Mouse (Mus musculus): ENCODE data around the gene Tmbim1. TPM values are rescaled to one million over a fixed set of nuclear protein-coding genes. Genes with fewer than 3 reads are reported as not detected.

The Tmbim1 gene
- polyA plus RNA-seq, 1 experiment from 2014 or later: 7.5 TPM

DNA sequence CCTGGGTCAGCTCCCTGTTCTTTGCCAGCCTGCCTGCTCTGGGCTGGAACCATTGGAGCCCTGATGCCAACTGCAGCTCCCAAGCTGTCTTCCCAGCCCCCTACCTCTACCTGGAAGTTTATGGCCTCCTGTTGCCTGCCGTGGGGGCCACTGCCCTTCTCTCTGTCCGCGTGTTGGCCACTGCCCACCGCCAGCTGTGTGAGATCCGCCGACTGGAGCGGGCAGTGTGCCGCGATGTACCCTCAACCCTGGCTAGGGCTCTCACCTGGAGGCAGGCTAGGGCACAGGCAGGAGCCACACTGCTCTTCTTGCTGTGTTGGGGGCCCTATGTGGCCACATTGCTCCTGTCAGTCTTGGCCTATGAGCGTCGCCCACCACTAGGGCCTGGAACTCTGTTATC, 26.4 kb downstream of the Tmbim1 start:
- H3K9ac ChIP-seq: no peak overlapping the region
- ATAC-seq (replicated peaks): no peak
- H3K9me3 ChIP-seq: no peaks in the 10 kb centered on the region
- H3K36me3 ChIP-seq (replicated peaks): peaks cover 31% of the 10 kb centered on the region
- WGBS: 90% methylated on average over 11 of the region's 11 CpGs
- no peak overlapping the region for H3K4me2 ChIP-seq
- H3K4me3 ChIP-seq: no peak overlapping the region
- peaks cover 15% of the 10 kb centered on the region for H3K4me1 ChIP-seq
- H3K27me3 ChIP-seq (replicated peaks): no peaks in the 10 kb centered on the region
- H3K27ac ChIP-seq: no peak overlapping the region

DNA sequence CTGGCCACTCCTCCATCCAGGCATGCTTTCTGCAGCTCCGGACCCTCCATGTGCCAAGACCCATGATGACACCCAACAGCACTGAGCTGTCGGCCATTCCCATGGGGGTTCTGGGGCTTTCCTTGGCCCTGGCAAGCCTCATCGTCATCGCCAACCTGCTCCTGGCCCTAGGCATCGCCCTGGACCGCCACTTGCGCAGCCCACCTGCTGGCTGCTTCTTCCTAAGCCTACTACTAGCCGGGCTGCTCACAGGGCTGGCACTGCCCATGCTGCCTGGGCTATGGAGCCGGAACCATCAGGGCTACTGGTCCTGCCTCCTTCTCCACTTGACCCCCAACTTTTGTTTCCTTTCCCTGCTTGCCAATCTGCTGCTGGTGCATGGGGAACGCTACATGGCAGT, 26.9 kb downstream of the Tmbim1 start, which contains the start of gene Gpbar1:
Gene Gpbar1, plus strand, starts transcription at position 13 of the 400 bp plus-strand sequence.
- no peak within 1 kb of the TSS for H3K4me2 ChIP-seq
- no peak for ATAC-seq (replicated peaks)
- no peaks in the 10 kb centered on the region for H3K9me3 ChIP-seq
- H3K27ac ChIP-seq: no peak within 1 kb of the TSS
- no peak within 1 kb of the TSS for H3K4me3 ChIP-seq
- H3K4me1 ChIP-seq: peaks cover 11% of the 10 kb centered on the region
- no peaks in the 10 kb centered on the region for H3K27me3 ChIP-seq (replicated peaks)
- whole genome bisulfite sequencing: 94% methylated on average over 10 of the region's 10 CpGs
- no peak within 1 kb of the TSS for H3K9ac ChIP-seq
- H3K36me3 ChIP-seq (replicated peaks): peaks cover 31% of the 10 kb centered on the region

DNA sequence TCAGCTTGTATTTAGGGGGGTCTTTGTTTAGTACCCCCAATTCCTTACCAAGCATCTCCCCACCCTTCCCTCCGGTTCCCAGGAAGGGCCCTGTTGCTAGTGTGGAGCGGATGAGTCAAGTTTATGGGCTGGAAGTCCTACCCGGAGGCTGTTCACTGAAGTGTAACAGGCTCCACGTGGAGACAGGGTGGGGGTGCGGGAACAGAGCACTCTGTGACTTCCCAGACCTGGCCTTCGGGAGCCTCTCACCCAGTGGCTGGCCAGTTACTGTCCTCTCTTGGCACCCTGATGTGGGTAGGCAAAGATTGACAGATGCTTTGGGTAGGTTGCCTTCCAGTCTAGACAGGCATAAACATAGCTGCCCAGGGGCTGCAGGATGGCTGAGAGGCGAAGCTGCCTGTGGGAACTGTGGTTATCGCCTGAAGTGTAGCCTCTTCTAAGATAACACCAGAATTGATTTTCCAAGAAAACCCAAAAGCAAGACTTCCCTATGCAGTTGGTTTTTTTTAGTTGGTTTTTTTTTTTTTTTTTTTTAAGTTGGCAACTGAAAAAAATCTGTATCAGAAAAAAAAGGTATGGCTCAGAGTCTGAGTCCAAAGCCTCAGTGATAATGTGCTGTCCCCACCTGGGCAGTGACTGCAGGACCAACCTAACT, 27.4 kb downstream of the Tmbim1 start:
- WGBS: 55% methylated on average over 8 of the region's 8 CpGs
- no peak overlapping the region for H3K9ac ChIP-seq
- no peak overlapping the region for H3K27ac ChIP-seq
- H3K9me3 ChIP-seq: no peaks in the 10 kb centered on the region
- H3K36me3 ChIP-seq (replicated peaks): peaks cover 31% of the 10 kb centered on the region
- H3K4me3 ChIP-seq: no peak overlapping the region
- H3K27me3 ChIP-seq (replicated peaks): no peaks in the 10 kb centered on the region
- H3K4me2 ChIP-seq: no peak overlapping the region
- peaks cover 5% of the 10 kb centered on the region for H3K4me1 ChIP-seq
- ATAC-seq (replicated peaks): no peak

DNA sequence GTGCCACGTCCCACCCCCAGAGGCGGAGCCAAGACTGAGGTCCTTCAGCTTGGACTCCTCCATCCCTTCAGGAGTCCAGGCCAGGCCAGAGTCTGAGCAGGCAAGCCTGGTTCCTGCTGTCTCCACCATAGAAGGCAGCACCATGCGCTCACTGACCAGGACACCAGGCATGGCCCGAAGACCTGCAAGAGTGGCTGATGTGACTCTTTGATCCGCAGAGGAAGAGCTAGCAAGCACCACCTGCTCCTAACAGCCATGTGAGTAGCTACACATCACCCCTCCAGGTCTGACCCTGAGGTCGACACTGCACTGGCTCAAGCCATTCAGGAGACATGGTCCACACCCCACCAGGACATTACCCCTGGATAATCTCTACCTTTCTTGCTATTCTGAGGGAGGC, 28.4 kb downstream of the Tmbim1 start:
- H3K4me2 ChIP-seq: no peak overlapping the region
- no peak for ATAC-seq (replicated peaks)
- no peak overlapping the region for H3K9ac ChIP-seq
- no peak overlapping the region for H3K27ac ChIP-seq
- peaks cover 26% of the 10 kb centered on the region for H3K36me3 ChIP-seq (replicated peaks)
- 76% methylated on average over 6 of the region's 6 CpGs for WGBS
- H3K4me3 ChIP-seq: no peak overlapping the region
- no peaks in the 10 kb centered on the region for H3K27me3 ChIP-seq (replicated peaks)
- no peaks in the 10 kb centered on the region for H3K4me1 ChIP-seq
- no peaks in the 10 kb centered on the region for H3K9me3 ChIP-seq

DNA sequence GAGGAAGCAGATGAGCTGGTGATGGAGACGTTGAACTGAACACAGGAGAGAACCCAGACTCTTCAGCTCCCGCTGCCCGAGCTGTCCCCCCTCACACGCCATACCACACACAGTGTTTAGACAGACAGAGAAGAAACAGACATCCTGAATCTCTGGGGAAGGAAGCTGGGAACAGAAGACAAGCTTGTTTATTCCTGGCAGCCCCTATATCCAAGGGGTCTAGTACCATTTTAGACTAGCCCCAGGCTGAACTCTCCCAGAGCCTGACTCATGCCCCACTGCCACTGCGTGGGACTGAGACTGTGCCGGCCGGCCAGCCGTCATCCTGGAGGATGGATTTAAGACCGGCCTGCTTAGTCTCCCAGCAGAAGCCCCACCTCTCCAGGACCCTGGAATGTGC, 30.4 kb downstream of the Tmbim1 start:
- H3K9me3 ChIP-seq: no peaks in the 10 kb centered on the region
- no peaks in the 10 kb centered on the region for H3K4me1 ChIP-seq
- H3K27me3 ChIP-seq (replicated peaks): no peaks in the 10 kb centered on the region
- H3K36me3 ChIP-seq (replicated peaks): peaks cover 6% of the 10 kb centered on the region; the same call in 1 of the 2 replicates
- 54% methylated on average over 9 of the region's 9 CpGs for WGBS
- H3K27ac ChIP-seq: no peak overlapping the region
- H3K9ac ChIP-seq: no peak overlapping the region
- H3K4me2 ChIP-seq: no peak overlapping the region
- no peak for ATAC-seq (replicated peaks)
- H3K4me3 ChIP-seq: no peak overlapping the region

DNA sequence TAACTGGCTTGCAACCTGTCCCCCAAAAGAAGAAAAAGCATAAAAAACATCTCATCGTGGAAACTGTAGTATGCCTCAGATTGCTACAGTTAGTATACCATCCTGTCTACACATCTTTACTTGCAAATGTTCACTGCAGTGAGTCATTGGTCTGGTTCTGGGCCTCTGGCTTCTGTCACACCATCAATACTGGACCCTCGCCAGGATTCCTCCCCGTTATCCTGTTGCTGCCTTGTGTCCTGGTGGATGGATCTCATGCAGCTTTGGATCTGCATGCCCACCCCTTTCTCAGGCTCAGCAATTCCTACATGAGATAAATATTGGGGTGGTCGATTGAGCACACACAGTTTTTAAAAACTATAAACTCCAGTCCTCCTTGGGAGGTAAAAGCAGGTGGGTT, 33.8 kb downstream of the Tmbim1 start:
- peaks cover 12% of the 10 kb centered on the region for H3K36me3 ChIP-seq (replicated peaks)
- H3K4me1 ChIP-seq: no peaks in the 10 kb centered on the region
- 86% methylated on average over 4 of the region's 4 CpGs for WGBS
- H3K4me3 ChIP-seq: no peak overlapping the region
- no peak overlapping the region for H3K9ac ChIP-seq
- H3K27me3 ChIP-seq (replicated peaks): no peaks in the 10 kb centered on the region
- no peak overlapping the region for H3K4me2 ChIP-seq
- no peak overlapping the region for H3K27ac ChIP-seq
- no peaks in the 10 kb centered on the region for H3K9me3 ChIP-seq
- ATAC-seq (replicated peaks): no peak

DNA sequence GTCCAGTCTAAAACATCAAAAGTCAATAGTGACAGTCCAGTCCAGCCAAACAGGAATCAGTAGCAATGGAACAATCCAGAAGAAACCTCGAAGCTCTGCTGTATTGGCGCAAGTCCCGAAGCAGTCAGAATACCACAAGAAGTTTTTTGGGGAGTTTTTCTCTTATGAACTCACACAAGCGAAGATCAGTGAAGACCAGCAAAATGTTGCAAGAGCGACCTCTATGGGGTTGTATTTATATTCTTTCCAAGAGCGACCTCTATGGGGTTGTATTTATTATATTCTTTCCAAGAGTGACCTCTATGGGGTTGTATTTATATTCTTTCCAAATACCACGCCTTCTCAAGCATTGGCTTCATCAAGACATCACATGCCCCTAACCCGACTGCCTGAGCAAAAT, 36.7 kb downstream of the Tmbim1 start:
- Histone ChIP-seq H3K27me3 (replicated peaks) (no peaks in the 10 kb centered on the region), H3K4me3 (no peak overlapping the region), H3K4me1 (no peaks in the 10 kb centered on the region), H3K27ac (no peak overlapping the region), H3K9me3 (no peaks in the 10 kb centered on the region), H3K4me2 (no peak overlapping the region), H3K36me3 (replicated peaks) (peaks cover 40% of the 10 kb centered on the region), H3K9ac (no peak overlapping the region)
- no peak for ATAC-seq (replicated peaks)
- WGBS: 94% methylated on average over 8 of the region's 8 CpGs

DNA sequence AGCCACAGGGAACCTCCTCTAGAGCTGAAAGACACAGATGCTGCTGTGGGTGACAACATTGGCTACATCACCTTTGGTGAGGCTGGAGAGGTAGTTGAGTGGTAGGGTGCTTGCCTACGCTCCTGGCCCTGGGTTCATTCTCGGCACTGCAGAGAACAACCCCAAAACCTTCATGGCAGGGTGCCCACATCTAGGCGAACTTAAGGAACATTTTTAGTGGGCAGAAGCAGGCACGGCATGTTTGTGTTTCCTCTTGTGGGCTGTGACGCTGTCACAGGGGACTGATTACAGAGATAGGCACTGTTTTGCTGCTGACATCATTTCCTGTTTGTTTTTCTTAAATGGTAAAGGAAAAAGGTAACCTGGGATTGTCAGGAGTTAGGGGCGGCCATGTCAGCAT, 42.9 kb downstream of the Tmbim1 start:
- H3K9ac ChIP-seq: no peak overlapping the region
- no peaks in the 10 kb centered on the region for H3K27me3 ChIP-seq (replicated peaks)
- no peaks in the 10 kb centered on the region for H3K9me3 ChIP-seq
- 96% methylated on average over 6 of the region's 6 CpGs for WGBS
- no peak overlapping the region for H3K4me3 ChIP-seq
- no peaks in the 10 kb centered on the region for H3K4me1 ChIP-seq
- ATAC-seq (replicated peaks): no peak
- H3K27ac ChIP-seq: no peak overlapping the region
- H3K36me3 ChIP-seq (replicated peaks): peaks cover 61% of the 10 kb centered on the region
- no peak overlapping the region for H3K4me2 ChIP-seq

DNA sequence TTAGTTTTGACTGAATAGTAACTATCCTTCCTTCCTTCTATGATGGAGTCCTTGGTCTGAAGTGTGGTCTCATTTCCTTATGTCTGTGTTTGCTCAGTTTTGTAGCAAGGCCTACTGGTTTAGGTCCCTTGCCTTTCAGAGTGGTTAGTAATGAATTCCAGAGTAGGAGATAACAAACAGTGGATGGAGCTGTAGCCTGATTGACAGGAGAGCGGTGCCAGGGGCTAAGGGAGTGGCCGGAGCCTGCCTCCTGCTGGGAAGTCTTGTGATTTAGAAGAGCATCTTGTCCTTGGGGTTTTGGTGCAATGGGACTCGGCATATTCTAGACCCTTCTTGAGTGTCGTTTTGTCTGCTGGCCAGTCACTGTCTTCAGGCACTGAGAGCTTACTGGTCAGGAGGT, 48.6 kb downstream of the Tmbim1 start:
- Histone ChIP-seq H3K27me3 (replicated peaks) (no peaks in the 10 kb centered on the region), H3K4me2 (no peak overlapping the region), H3K36me3 (replicated peaks) (peaks cover 36% of the 10 kb centered on the region), H3K9me3 (no peaks in the 10 kb centered on the region), H3K4me3 (no peak overlapping the region), H3K4me1 (no peaks in the 10 kb centered on the region), H3K9ac (no peak overlapping the region), H3K27ac (no peak overlapping the region)
- ATAC-seq (replicated peaks): no peak
- 80% methylated on average over 4 of the region's 4 CpGs for WGBS

DNA sequence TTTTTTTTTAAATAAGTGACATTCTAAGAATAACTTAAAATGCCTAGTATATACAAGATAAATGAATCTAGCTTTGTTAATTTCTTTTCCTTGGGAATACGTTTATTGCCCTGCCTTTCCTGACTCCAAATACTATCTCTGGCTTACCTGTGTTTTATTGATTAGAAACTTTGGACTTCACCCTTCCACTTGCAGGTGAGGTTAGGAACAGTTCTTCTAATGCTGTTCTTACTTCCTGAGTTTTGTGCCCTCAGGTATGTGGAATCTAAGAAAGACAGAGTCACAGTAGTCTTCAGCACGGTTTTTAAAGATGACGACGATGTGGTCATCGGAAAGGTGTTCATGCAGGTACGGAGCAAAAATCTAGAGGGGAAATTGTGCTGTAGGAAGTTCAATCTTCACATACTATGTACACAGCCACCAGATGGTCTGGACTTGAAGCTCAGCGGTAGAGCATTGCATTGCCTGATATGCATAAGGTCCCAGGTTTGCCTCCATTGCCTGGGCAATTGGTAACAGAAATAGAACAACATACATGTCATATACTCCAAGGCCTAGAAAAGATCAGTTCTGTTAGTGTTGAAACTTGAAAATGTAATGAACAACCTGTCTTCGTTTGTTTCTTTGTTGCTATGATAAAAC, 49.6 kb downstream of the Tmbim1 start:
- H3K4me1 ChIP-seq: no peaks in the 10 kb centered on the region
- no peak for ATAC-seq (replicated peaks)
- 95% methylated on average over 8 of the region's 8 CpGs for WGBS

DNA sequence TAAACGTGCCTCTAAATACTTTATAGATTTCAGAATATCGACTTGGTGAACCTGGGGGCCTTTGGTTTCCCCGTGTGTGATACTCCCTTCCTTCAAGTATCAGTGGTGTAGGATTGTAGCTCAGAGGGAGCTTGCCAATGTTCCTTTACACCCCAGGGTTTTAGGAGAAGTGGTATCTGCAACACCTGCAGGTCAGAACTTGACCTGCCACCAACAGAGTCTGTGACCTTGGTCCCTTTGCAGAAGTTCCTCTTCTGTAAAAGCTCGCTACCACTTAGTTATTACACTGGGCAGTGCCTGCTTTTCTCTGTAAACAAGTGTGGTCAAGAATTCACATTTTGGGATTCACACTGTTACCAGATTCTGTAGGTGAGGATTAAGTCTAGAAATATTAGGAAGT, 55.3 kb downstream of the Tmbim1 start:
- no peak overlapping the region for H3K4me2 ChIP-seq
- no peaks in the 10 kb centered on the region for H3K27me3 ChIP-seq (replicated peaks)
- 95% methylated on average over 4 of the region's 4 CpGs for WGBS
- no peak for ATAC-seq (replicated peaks)
- H3K36me3 ChIP-seq (replicated peaks): peaks cover 33% of the 10 kb centered on the region
- H3K4me1 ChIP-seq: no peaks in the 10 kb centered on the region
- no peak overlapping the region for H3K4me3 ChIP-seq
- H3K27ac ChIP-seq: no peak overlapping the region
- no peaks in the 10 kb centered on the region for H3K9me3 ChIP-seq
- H3K9ac ChIP-seq: no peak overlapping the region

More for the DNA sequence above, 49.6 kb downstream of the Tmbim1 start:
- peaks cover 45% of the 10 kb centered on the region for H3K36me3 ChIP-seq (replicated peaks)
- H3K9ac ChIP-seq: no peak overlapping the region
- no peaks in the 10 kb centered on the region for H3K27me3 ChIP-seq (replicated peaks)
- H3K9me3 ChIP-seq: no peaks in the 10 kb centered on the region
- H3K27ac ChIP-seq: no peak overlapping the region
- H3K4me3 ChIP-seq: no peak overlapping the region
- H3K4me2 ChIP-seq: no peak overlapping the region

DNA sequence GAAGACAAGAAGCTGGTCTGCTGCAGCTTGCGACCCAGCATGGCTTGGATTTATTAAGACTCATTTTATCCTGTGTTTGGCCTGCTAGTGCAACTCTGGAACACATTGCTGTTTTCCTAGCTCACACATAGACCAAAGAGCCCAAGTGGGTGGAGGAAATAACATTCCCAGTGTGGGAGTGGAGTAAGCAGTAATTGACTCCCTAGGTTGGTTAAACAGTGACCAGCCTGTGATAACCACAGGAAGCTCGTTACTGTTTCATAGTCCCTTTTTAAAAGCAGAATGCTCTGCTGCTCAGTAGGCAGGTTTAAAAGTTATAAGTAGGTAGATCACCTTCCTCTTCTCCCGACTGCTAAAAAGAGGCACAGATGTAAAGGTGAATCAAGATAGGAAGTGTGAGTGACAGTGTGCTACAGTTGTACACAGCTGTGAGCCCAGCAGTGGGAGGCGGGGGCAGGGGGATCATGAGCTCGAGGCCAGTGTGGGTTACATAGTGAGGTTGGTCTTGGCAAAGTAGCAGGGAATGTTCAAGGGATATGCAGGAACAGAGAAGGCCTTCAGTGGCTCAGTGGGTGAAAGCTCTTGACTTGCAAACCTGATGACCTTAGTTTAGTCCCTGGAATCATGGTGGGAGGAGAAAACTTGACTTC, 56.0 kb downstream of the Tmbim1 start:
- no peaks in the 10 kb centered on the region for H3K4me1 ChIP-seq
- ATAC-seq (replicated peaks): no peak
- no peaks in the 10 kb centered on the region for H3K27me3 ChIP-seq (replicated peaks)
- H3K9me3 ChIP-seq: no peaks in the 10 kb centered on the region
- no peak overlapping the region for H3K9ac ChIP-seq
- H3K4me2 ChIP-seq: no peak overlapping the region
- H3K4me3 ChIP-seq: no peak overlapping the region
- H3K36me3 ChIP-seq (replicated peaks): peaks cover 33% of the 10 kb centered on the region
- H3K27ac ChIP-seq: no peak overlapping the region
- WGBS: 89% methylated on average over 5 of the region's 5 CpGs

DNA sequence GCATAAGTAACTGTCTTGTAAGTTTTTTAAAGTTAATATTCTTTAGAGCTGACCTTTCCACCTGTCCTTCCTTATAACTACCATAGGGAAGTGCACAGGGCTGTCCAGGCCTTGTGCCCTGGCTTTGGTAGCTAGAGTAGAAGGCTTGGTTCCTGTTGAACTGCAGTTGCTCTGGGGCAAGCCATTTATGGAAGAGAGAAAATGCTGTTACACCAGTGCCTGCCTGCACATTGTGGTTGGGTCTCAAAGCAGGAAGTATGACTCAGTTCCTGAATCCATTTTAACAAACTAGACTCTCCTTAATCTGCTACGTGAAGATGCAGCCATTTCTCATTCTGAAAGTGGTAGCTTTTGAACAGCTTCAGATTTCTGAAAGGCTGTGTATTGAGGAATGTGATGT, 56.6 kb downstream of the Tmbim1 start:
- H3K4me3 ChIP-seq: no peak overlapping the region
- H3K27ac ChIP-seq: no peak overlapping the region
- 89% methylated on average over 1 of the region's 1 CpGs for WGBS
- 0 out of 2 replicates have a peak, but pooled peaks cover 4% of the 10 kb centered on the region for H3K4me1 ChIP-seq
- H3K4me2 ChIP-seq: no peak overlapping the region
- H3K27me3 ChIP-seq (replicated peaks): no peaks in the 10 kb centered on the region
- peaks cover 30% of the 10 kb centered on the region for H3K36me3 ChIP-seq (replicated peaks)
- no peak for ATAC-seq (replicated peaks)
- no peak overlapping the region for H3K9ac ChIP-seq
- no peaks in the 10 kb centered on the region for H3K9me3 ChIP-seq
